Mouse (Mus musculus) mammary gland, adult 2 months (tissue): ENCODE measurements around the gene Tespa1. TPM values are rescaled to one million over a fixed set of nuclear protein-coding genes. Genes with fewer than 3 reads are reported as not detected.

Experiments used
- polyA plus RNA-seq: library from polyadenylated mRNA; depleted of rRNA; stranded (reverse); fragments of >200 nt; gene quantifications from 2 replicates; pipeline ENCODE4 v1.2.3, GENCODE M21; 2012; ENCODE audit warnings: low replicate concordance; rRNA removed

Tespa1 gene
- 5.9 and 7.1 TPM in 2 replicates for polyA plus RNA-seq

DNA sequence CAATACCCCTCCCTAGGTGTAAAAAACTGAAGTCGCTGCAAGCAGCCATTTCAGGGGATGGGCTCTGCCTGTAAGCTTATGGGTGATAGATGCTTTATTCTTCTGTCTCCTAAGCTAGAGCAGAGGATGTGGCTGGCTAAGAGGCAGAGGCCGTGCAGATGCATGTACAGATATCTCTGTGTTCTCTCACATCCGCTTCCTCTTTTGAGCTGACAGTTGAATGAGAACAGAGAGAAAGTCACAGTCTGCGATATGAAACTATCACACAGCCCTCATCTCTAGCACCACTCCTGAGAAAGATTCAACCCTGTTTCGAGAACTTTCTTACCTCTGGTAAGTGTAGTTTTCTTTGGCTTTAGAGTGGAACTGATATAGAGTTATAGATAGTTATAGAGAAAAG, at the start of gene Tespa1:
Gene Tespa1 (plus strand): TSS at position 234 of the 400 bp plus-strand sequence.

DNA sequence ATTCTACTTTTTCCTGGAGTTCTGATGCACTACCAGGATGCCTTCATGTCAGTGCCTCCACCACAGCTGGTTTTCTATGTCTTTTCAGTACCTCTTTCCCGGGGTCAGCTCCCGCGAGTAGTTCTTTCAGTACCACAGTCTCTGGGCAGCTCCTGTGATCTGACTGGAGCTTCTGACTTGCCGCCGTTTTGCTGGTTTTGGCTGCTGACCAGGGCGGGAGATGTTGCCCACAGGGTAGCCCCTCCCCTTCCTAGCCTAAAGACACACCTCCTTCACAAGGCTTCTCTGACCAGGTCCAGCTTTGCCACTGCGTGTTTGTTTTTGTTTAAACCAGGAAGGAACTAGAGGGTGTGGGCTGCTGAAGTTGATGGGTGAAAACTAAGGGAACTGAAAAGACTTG, 42.6 kb upstream of the Tespa1 start, which contains the start of gene Neurod4:
Gene Neurod4 (minus strand): TSS at position 175 of the 400 bp plus-strand sequence.

DNA sequence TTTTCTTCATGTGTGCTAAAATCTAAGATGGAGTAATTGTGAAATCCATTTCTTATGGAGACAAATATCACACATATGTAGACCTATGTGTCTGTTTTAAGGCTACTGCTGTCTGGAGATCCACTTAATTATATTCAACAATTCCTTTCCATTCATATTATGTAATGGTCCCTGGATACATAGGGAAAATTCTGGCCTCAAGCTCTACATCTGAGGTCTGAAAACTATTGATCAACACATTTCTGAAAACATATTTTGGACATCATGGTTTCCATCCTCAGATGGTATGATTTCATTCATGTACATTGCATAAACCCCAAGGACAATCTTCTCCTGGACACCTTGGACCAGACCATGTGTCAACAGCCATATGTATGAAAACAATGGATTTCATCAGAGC, 71.6 kb downstream of the Tespa1 start, which contains the start of gene Vmn2r84:
Gene Vmn2r84 (minus strand): TSS at position 101 of the 400 bp plus-strand sequence.

Other genes starting within 250 kb of the Tespa1 start
- not detected in 2 replicates for gene Olfr823, start 207.5 kb upstream of the Tespa1 start, polyA plus RNA-seq
- gene Olfr824, start 192.9 kb upstream of the Tespa1 start, polyA plus RNA-seq, result not detected in 2 replicates
- gene Olfr825, start 156.1 kb upstream of the Tespa1 start, polyA plus RNA-seq, result not detected in 2 replicates
- not detected in 2 replicates for gene Olfr826, start 138.7 kb upstream of the Tespa1 start, polyA plus RNA-seq
- gene Olfr827, start 108.5 kb upstream of the Tespa1 start, polyA plus RNA-seq, result not detected in 2 replicates
- not detected in 2 replicates for gene Neurod4, start 42.6 kb upstream of the Tespa1 start, polyA plus RNA-seq
- gene Vmn2r84, start 71.5 kb downstream of the Tespa1 start, polyA plus RNA-seq, result not detected in 2 replicates
- not detected in 2 replicates for gene Vmn2r85, start 106.8 kb downstream of the Tespa1 start, polyA plus RNA-seq
- not detected in 2 replicates for gene Vmn2r86, start 133.2 kb downstream of the Tespa1 start, polyA plus RNA-seq
- not detected in 2 replicates for gene Vmn2r87, start 174.5 kb downstream of the Tespa1 start, polyA plus RNA-seq